Mouse (Mus musculus): Measurements from ENCODE around the gene Nlrp6.
A peak's percentile ranks its signal among the peaks of the same experiment; 100 is the strongest.

The Nlrp6 gene

GRCm38 (mm10) chr7:140912846-140913482, 7.7 kb upstream of the Nlrp6 start:
- DNase-seq (ENCODE audit: low spot score in 2 of 2) = no peak

DNA sequence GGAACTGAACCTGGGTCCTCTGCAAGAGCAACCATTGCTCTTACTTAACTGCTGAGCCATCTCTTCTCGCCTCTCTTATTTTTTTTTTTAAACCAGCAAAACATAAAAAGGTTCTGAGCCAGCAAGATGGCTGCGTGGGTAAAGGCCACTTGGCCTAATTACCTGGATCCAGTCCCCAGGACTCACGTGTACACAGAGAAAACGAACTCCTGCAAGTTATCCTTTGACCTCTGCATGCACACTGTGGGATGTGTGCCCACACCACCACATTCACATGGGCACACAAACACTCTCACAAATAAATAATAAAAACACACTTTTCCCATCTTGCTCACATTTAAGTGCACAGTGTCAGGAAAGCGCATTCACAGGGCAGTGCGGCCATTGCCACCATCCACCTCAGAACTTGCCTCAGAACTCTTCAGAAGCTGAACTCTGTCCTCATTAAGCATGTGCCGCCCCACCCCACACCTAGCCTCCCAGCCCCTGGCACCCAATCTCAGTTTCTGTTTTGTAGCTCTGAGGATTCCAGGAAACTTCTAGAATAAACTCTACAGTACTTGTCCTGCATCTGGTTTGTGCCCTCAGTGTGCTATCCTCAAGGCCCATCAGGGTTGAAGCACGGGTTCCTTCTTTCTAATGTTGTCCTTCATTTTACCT, 6.5 kb upstream of the Nlrp6 start:
- DNase-seq (ENCODE audit: low spot score in 2 of 2) = no peak

DNA sequence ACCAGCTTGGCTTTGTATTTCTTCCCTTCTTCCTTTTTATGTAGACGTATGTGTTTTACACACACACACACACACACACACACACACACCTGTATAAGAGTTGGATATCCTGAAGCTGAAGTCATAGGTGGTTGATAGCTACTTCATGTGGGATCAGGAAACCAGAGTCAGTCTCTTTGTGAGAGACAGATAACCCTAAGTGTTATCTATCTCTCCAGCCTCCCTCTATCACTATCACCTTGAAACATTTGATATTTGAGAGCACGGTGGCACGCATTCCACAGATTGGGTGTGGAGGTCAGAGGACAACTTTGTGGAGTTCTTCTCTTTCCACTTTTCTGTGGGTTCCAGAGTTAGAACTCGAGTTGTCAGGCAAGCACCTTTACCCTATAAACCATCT, 791 bp upstream of the Nlrp6 start:
- no peak for DNase-seq (ENCODE audit: low spot score in 2 of 2)

DNA sequence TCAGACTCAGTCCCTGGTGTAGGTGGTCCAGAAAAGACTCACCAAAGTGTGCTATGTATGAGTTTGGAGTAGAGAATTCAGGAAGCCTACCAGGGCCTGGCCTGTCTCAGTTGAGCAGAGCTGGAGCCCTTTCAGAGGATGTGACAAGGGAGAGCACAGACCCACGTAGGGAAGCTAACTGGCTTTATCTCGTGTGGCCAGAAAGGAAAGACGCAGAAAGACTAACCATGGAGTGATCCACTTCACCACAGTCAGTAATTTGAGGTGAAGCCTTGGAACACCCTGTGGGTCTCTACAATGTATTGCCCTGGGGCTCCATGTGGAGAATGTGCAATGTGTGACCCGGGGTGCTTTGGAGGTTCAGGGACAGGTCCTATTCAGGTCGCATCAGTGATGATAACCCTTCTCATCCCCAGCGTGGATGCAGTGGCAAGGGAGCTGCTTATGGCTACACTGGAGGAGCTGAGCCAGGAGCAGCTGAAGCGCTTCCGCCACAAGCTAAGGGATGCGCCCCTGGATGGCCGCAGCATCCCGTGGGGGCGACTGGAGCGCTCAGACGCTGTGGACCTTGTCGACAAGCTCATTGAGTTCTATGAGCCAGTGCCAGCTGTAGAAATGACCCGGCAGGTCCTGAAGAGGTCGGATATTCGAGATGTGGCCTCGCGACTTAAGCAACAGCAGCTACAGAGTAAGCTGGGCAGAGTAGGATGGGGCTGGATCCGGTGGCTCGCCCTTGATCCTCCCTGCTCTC, 698 bp downstream of the Nlrp6 start:
- DNase-seq (ENCODE audit: low spot score in 2 of 2) = no peak

DNA sequence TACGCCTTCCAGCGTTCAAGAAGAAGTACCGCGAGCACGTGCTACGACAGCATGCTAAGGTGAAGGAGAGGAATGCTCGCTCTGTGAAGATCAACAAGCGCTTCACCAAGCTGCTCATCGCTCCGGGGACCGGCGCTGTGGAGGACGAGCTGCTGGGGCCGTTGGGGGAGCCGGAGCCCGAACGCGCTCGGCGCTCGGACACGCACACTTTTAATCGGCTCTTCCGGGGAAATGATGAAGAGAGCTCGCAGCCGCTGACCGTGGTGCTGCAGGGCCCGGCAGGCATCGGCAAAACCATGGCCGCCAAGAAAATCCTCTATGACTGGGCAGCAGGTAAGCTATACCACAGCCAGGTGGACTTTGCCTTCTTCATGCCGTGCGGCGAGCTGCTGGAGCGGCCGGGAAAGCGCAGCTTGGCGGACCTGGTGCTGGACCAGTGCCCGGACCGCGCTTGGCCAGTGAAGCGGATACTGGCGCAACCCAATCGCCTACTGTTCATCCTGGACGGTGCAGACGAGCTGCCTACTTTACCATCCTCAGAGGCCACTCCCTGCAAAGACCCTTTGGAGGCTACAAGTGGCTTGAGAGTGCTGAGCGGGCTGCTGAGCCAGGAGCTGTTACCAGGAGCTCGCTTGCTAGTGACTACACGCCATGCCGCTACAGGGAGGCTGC, 1.8 kb downstream of the Nlrp6 start:
- DNase-seq (ENCODE audit: low spot score in 2 of 2) = peak in 1 of 2 experiments; percentile 35

- no peak for DNase-seq (ENCODE audit: low spot score in 2 of 2)
Measured at GRCm38 (mm10) chr7:140923070-140923775, 2.5 kb downstream of the Nlrp6 start.

GRCm38 (mm10) chr7:140927181-140927580, 6.5 kb downstream of the Nlrp6 start:
- DNase-seq (ENCODE audit: low spot score in 2 of 2) = no peak

DNA sequence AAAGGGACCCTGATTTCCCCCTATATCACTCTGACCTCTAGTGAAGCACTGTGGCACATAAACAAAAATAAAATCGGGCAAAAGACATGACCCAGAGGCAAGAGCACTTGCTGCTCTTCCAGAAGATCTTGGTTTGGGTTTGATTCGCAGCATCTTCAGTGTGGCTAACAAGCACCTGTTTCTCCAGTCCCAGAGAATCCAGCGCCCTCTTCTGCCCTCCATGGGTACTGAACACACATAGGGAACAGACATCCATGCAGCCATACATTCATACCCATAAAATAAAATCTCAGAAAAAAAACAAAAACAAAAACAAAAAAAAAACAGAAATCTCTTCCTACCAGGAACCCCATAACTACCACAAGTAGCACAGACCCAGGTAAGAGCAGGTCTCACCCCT, 17.7 kb downstream of the Nlrp6 start:
- DNase-seq (ENCODE audit: low spot score in 2 of 2) = no peak

DNA sequence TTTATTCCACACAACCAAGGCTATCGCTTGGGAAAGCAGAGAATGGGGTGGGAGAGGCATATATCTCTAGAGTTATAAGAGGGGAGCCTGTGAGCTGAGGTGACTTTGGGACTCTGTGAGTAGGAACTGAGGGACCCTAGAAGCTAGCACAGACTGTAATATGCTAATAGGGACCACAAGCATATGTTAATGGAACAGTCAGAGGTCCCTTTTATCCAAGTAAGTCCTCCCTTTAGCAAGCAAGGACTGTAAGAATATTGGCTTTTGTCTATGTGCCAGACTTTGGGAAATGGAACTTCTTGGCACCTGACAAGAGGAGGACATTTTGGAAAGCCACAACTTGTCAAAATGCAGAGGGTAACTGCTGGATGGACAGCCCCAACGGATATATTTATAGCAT, 18.2 kb downstream of the Nlrp6 start:
- no peak for DNase-seq (ENCODE audit: low spot score in 2 of 2)

GRCm38 (mm10) chr7:140939669-140940171, 19.0 kb downstream of the Nlrp6 start:
- DNase-seq (ENCODE audit: low spot score in 2 of 2) = peak in 1 of 2 experiments; percentile 36

- peak; percentile 91 to 94 for DNase-seq (ENCODE audit: low spot score in 2 of 2)
Measured at GRCm38 (mm10) chr7:140941222-140942051, 20.7 kb downstream of the Nlrp6 start, which contains the start of gene Pgghg. TSS of gene Pgghg (plus strand) at chr7:140941391.

DNA sequence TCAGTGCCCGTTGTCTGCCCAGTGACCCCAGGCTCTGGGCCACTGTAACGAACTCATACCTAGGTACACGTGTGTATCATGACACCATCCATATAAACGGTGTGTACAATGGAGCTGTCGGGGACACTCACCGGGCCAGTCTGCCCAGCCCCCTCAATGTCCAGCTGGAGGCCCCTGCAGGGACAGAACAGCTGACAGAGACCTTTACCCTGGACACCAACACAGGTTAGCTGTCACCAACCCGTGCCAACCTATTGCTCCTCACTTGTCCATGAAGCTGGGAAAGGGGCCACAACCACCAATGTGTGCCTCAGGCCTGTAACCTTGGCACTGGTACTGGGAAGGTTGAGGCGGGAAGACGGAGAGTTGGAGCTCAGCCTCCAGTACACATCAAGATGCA, 21.6 kb downstream of the Nlrp6 start:
- DNase-seq (ENCODE audit: low spot score in 2 of 2) = peak in 1 of 2 experiments; percentile 29

- peak in 1 of 2 experiments; percentile 19 for DNase-seq (ENCODE audit: low spot score in 2 of 2)
Measured at GRCm38 (mm10) chr7:140942811-140943210, 22.1 kb downstream of the Nlrp6 start.

- DNase-seq (ENCODE audit: low spot score in 2 of 2) = no peak
Measured at GRCm38 (mm10) chr7:140943356-140943755, 22.7 kb downstream of the Nlrp6 start.

- no peak for DNase-seq (ENCODE audit: low spot score in 2 of 2)
Measured at GRCm38 (mm10) chr7:140944236-140944635, 23.5 kb downstream of the Nlrp6 start.

- DNase-seq (ENCODE audit: low spot score in 2 of 2) = no peak
Measured at GRCm38 (mm10) chr7:140945247-140945646, 24.5 kb downstream of the Nlrp6 start.

GRCm38 (mm10) chr7:140946311-140946710, 25.6 kb downstream of the Nlrp6 start:
- no peak for DNase-seq (ENCODE audit: low spot score in 2 of 2)

DNA sequence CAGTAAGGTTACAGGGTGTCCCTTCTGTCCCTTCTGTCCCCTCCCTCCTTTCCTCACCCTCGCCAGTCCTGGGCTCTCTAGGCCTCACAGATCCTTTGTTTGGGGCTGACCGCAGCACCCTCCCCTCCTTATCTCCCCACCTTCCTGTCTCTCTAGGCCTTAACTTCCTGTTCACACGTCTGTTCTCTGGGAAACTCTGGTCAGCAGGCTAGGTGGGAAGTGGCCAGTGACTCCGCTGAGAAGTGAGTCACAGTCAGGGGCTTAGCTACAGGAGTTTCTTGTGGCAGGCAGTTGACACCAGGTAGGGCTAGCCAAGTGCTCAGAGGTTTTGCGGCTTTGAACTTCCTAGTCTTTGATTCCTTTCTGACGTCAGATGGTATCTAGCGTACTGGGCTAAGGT, 26.3 kb downstream of the Nlrp6 start:
- peak in 1 of 2 experiments; percentile 73 for DNase-seq (ENCODE audit: low spot score in 2 of 2)

- DNase-seq (ENCODE audit: low spot score in 2 of 2) = no peak
Measured at GRCm38 (mm10) chr7:140948161-140948560, 27.5 kb downstream of the Nlrp6 start.

DNA sequence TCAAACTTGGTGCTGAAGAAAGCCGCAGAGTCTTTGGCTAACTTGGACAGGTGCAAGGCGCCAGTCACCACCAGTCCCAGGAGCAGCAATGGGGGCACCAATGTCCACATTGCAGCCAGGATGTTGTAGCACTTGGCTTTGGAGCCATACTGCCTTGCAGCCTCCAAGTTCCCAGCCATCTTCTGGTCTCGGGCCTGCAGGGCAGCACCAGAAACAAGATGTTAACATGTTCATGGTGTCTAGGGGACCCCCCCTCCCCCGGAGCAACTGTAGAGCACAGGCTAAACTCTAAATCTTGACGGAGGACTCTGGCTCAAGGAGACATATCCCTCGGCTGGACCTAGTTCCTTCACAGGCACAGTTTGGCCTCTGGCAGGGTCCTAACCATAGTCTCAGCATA, 28.6 kb downstream of the Nlrp6 start:
- no peak for DNase-seq (ENCODE audit: low spot score in 2 of 2)

All from heart, adult 9 months (tissue).